Mouse (Mus musculus) erythroblast, embryonic 14.5 days (primary cell): ENCODE data around the gene Atoh7.

Source experiments
- GATA1 ChIP-seq: IDR thresholded peaks from 2 replicates; pipeline ENCODE4 v1.6.1; 2012; ENCODE audit warnings: low read length, inconsistent platforms, mixed read lengths
- TAL1 ChIP-seq: IDR thresholded peaks from 3 replicates; pipeline ENCODE4 v1.6.1; 2012; ENCODE audit warnings: low read length, inconsistent platforms, mixed read lengths

DNA sequence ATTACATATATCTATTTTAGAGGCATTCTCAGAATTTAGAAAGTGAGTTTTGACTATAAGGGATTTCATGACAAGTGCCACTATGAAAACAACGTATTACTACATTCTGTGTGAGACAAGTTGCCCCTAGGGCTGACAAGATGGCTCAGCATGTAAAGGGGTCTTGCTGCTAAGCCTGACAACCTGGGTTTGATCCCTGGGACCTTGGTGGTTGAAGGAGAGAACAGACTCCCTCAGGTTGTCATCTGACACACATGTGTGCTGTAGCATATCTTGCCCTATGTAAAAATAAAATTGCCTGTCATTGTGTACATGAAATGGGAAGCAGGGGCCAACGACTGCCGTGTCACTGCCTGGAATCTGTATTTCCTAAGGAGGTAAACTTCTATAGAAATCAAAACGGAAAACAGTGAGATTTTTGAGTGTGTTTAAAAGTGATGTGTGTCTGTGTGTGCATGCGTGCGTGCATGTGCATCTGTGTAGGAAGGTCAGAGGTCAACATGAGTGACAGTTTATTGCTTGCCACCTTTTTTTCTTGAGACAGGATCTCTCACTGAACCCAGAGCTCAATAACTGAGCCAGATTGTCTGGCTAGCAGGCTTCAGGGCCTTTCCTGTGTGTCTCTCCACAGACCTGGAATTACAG is 14.4 kb downstream of the Atoh7 start:
- TF ChIP-seq TAL1 = no peak
- TF ChIP-seq GATA1 = no peak
